Mouse (Mus musculus) heart, adult 2 months (tissue): ENCODE measurements around the gene Il12b. TPM values are rescaled to one million over a fixed set of nuclear protein-coding genes. Genes with fewer than 3 reads are reported as not detected.
A peak's percentile ranks its signal among the peaks of the same experiment; 100 is the strongest.

ENCODE experiments used
- DNase-seq, 2 experiments: peaks; one replicate each; pipeline ENCODE4 v3.0.0; 2021
- H3K27ac ChIP-seq: fragments of 200-600 bp; 2 replicates; pipeline ENCODE4 v1.8.1; 2022
- H3K27me3 ChIP-seq: fragments of 200-500 bp; 2 replicates; pipeline ENCODE4 v1.6.1; 2012; ENCODE audit warnings: mild to moderate bottlenecking, low read length, inconsistent platforms, mixed read lengths; ENCODE audit not compliant: control insufficient read depth, insufficient read depth
- H3K36me3 ChIP-seq: fragments of 200-500 bp; 2 replicates; pipeline ENCODE4 v1.6.1; 2012; ENCODE audit warnings: low read length, inconsistent platforms; ENCODE audit not compliant: control insufficient read depth, insufficient read depth
- H3K4me1 ChIP-seq: fragments of 200-500 bp; 2 replicates; pipeline ENCODE4 v1.6.1; 2011; ENCODE audit warnings: low read length; ENCODE audit not compliant: control insufficient read depth, insufficient read depth
- H3K4me3 ChIP-seq: fragments of 200-600 bp; 2 replicates; pipeline ENCODE4 v1.8.1; 2022
- H3K79me2 ChIP-seq: fragments of 200-500 bp; replicated peaks from 2 replicates; pipeline ENCODE4 v1.6.1; 2012; ENCODE audit warnings: mild to moderate bottlenecking, inconsistent platforms, low read length, moderate library complexity, mixed read lengths; ENCODE audit not compliant: control insufficient read depth, insufficient read depth
- H3K9ac ChIP-seq: fragments of 200-500 bp; 2 replicates; pipeline ENCODE4 v1.6.1; 2012; ENCODE audit warnings: low read depth, mild to moderate bottlenecking, control low read depth, inconsistent platforms, low read length, mixed read lengths
- CTCF ChIP-seq: fragments of 200-600 bp; IDR thresholded peaks from 2 replicates; pipeline ENCODE4 v1.8.1; 2022; ENCODE audit warnings: antibody characterized with exemption, mild to moderate bottlenecking, moderate library complexity
- EP300 ChIP-seq: fragments of 200-500 bp; IDR thresholded peaks from 2 replicates; pipeline ENCODE4 v1.6.1; 2011; ENCODE audit warnings: low read depth, low read length, control low read depth; ENCODE audit not compliant: insufficient read depth
- POLR2A ChIP-seq: fragments of 200-500 bp; IDR thresholded peaks from 2 replicates; pipeline ENCODE4 v1.6.1; 2011; ENCODE audit warnings: mild to moderate bottlenecking, low read depth, low read length, control low read depth; ENCODE audit not compliant: insufficient read depth
- WGBS: fragments of 180-500 bp; shearing (Covaris S2); methylation state at CpG from one replicate; pipeline ENCODE4 v1.1.7; 2018; 5-methylcytosine and 5-hydroxymethylcytosine counted together
- intact Hi-C: fragments of 180-260 bp; cut with DNase I; formaldehyde crosslinking; loops from one replicate; pipeline ENCODE4 v1.15.1; 2025
- polyA plus RNA-seq: library from polyadenylated mRNA; depleted of rRNA; stranded (reverse); fragments of >200 nt; gene quantifications from 2 replicates; pipeline ENCODE4 v1.2.3, GENCODE M21; 2012; rRNA removed
- total RNA-seq, 2 experiments: library from RNA; stranded (reverse); gene quantifications; 2 replicates each; pipeline ENCODE4 v1.2.3; 2021

The Il12b gene
- total and polyA plus RNA-seq, 3 experiments, result not detected

DNA sequence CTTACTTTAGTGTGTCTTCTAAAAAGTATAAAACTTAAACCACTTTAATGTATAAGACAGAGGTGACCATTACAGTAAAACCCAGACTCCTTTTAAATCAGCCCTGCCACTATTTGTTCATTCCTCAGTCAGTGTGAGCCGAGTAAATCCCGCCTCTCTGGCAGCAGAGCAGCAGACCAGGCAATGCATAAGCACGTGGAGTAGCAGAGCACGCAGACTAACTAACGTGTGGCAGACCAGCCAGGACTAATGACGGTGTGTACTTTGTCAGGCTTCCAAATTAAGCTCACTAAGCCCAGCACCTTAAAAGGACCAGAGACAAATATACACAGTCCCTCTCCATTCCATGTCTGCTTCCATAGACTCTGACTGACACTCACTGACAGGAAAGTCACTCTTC, 61.6 kb downstream of the Il12b start:
- Histone ChIP-seq H3K36me3 (peaks cover 2% of the 10 kb centered on the region; the same call in 1 of the 2 replicates), H3K79me2 (no peaks in the 10 kb centered on the region), H3K27me3 (no peaks in the 10 kb centered on the region), H3K4me3 (no peak overlapping the region), H3K9ac (no peak overlapping the region), H3K27ac (no peak overlapping the region), H3K4me1 (no peaks in the 10 kb centered on the region)
- peak in 1 of 2 experiments; percentile 31 for DNase-seq
- 42% methylated on average over 6 of the region's 6 CpGs for WGBS
- intact Hi-C loops, result no loop called here
- TF ChIP-seq POLR2A (no peak), CTCF (no peak), EP300 (no peak)

Other genes with a start within 250 kb of the Il12b start
- 10 to 100 TPM; 40.3 to 41.3 TPM for gene Ublcp1, start 70.4 kb downstream of the Il12b start, total RNA-seq
- 13.8 and 30.1 TPM in 2 replicates for gene Ublcp1, start 70.4 kb downstream of the Il12b start, polyA plus RNA-seq
- gene Rnf145, start 118.9 kb downstream of the Il12b start, total RNA-seq, result 10 to 100 TPM; 11.6 to 13.3 TPM
- 14.0 and 29.0 TPM in 2 replicates for gene Rnf145, start 118.9 kb downstream of the Il12b start, polyA plus RNA-seq
- gene Ebf1, start 217.3 kb downstream of the Il12b start, total RNA-seq, result 10 to 100 TPM; 11.4 to 12.2 TPM
- 13.6 and 16.8 TPM in 2 replicates for gene Ebf1, start 217.3 kb downstream of the Il12b start, polyA plus RNA-seq